Mouse (Mus musculus) liver, adult 2 months (tissue): ENCODE data around the gene Anxa5. TPM values are rescaled to one million over a fixed set of nuclear protein-coding genes. Genes with fewer than 3 reads are reported as not detected.

Experiments used
- DNase-seq: peaks from one replicate; pipeline ENCODE4 v3.0.0-alpha.2; 2011; ENCODE audit warnings: low read depth, low spot score; ENCODE audit errors: extremely low read depth
- H3K27ac ChIP-seq: fragments of 200-500 bp; replicated peaks from 2 replicates; pipeline ENCODE4 v1.5.1; 2012; ENCODE audit warnings: low read depth, mild to moderate bottlenecking, control low read depth, inconsistent platforms, low read length; ENCODE audit not compliant: insufficient read depth
- H3K27me3 ChIP-seq: fragments of 200-500 bp; 2 replicates; pipeline ENCODE4 v1.6.1; 2012; ENCODE audit warnings: mild to moderate bottlenecking, moderate library complexity, low read length, inconsistent platforms; ENCODE audit not compliant: control insufficient read depth, insufficient read depth
- H3K36me3 ChIP-seq: fragments of 200-500 bp; 2 replicates; pipeline ENCODE4 v1.6.1; 2012; ENCODE audit warnings: low read length, inconsistent platforms; ENCODE audit not compliant: control insufficient read depth, insufficient read depth
- H3K4me1 ChIP-seq: fragments of 200-500 bp; 2 replicates; pipeline ENCODE4 v1.6.1; 2011; ENCODE audit warnings: low read length; ENCODE audit not compliant: control insufficient read depth, insufficient read depth
- H3K4me3 ChIP-seq: fragments of 200-500 bp; 2 replicates; pipeline ENCODE4 v1.5.1; 2011; ENCODE audit warnings: low read depth, mild to moderate bottlenecking, control low read depth, low read length, moderate library complexity; ENCODE audit not compliant: insufficient read depth
- H3K79me2 ChIP-seq: fragments of 200-500 bp; 2 replicates; pipeline ENCODE4 v1.6.1; 2012; ENCODE audit warnings: inconsistent platforms, mild to moderate bottlenecking, low read length, moderate library complexity; ENCODE audit not compliant: control insufficient read depth, insufficient read depth
- H3K9ac ChIP-seq: fragments of 200-500 bp; 2 replicates; pipeline ENCODE4 v1.6.1; 2012; ENCODE audit warnings: low read depth, mild to moderate bottlenecking, control low read depth, inconsistent platforms, low read length
- CTCF ChIP-seq: fragments of 200-500 bp; IDR thresholded peaks from 2 replicates; pipeline ENCODE4 v1.5.1; 2011; ENCODE audit warnings: low read depth, low read length, control low read depth
- POLR2A ChIP-seq: fragments of 200-500 bp; IDR thresholded peaks from 2 replicates; pipeline ENCODE4 v1.6.1; 2011; ENCODE audit warnings: low read length, control low read depth; ENCODE audit not compliant: insufficient read depth; ENCODE audit errors: extremely low read depth
- WGBS: fragments of 180-500 bp; shearing (Covaris S2); methylation state at CpG from one replicate; pipeline ENCODE4 v1.1.7; 2018; 5-methylcytosine and 5-hydroxymethylcytosine counted together
- polyA plus RNA-seq: library from polyadenylated mRNA; depleted of rRNA; stranded (reverse); fragments of >200 nt; gene quantifications from 2 replicates; pipeline ENCODE4 v1.2.3, GENCODE M21; 2012; rRNA removed
- total RNA-seq: library from RNA; depleted of rRNA; stranded (reverse); fragments of >200 nt; gene quantifications from 2 replicates; pipeline ENCODE4 v1.2.3, GENCODE M21; 2014; rRNA removed

Gene Anxa5
- total and polyA plus RNA-seq, 2 experiments: 77.4 to 152 TPM

- H3K27ac ChIP-seq: no peak overlapping the region
- H3K27me3 ChIP-seq: no peaks in the 10 kb centered on the region
- 72% methylated on average over 5 of the region's 5 CpGs for WGBS
- no peaks in the 10 kb centered on the region for H3K79me2 ChIP-seq
- peak; percentile 1 for DNase-seq
- H3K9ac ChIP-seq: no peak overlapping the region
- H3K4me3 ChIP-seq: no peak overlapping the region
- 0 out of 2 replicates have a peak, but pooled peaks cover 2% of the 10 kb centered on the region for H3K4me1 ChIP-seq
- H3K36me3 ChIP-seq: no peaks in the 10 kb centered on the region
- TF ChIP-seq POLR2A: no peak
- no peak for TF ChIP-seq CTCF
Observed at GRCm38 (mm10) chr3:36406967-36407366, 68.7 kb downstream of the Anxa5 start.

DNA sequence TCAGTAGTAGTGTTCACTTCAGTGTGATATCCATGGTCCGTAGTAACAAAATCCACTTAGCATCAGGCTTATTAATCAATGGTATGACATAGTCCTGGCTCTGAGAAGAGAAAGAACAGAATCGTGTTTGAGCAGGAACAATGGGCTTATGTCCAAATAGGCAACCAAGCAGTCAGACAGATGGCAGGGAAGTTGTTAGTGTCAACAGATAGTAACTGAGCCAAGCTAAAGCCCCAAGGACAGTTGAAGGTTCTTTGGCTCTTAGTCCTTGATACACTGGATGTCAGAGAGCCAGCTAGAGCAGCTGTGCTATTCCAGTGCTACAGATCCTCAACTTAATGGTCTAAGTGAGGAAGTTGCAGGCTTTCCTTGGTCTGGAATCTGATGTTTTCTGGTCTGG, 69.4 kb downstream of the Anxa5 start:
- DNase-seq: peak; percentile 82

GRCm38 (mm10) chr3:36401900-36402299, 73.8 kb downstream of the Anxa5 start:
- Histone ChIP-seq H3K79me2 (no peaks in the 10 kb centered on the region), H3K4me1 (0 out of 2 replicates have a peak, but pooled peaks cover 2% of the 10 kb centered on the region), H3K9ac (no peak overlapping the region), H3K36me3 (no peaks in the 10 kb centered on the region), H3K4me3 (no peak overlapping the region), H3K27me3 (no peaks in the 10 kb centered on the region), H3K27ac (no peak overlapping the region)
- no peak for TF ChIP-seq POLR2A
- no peak for TF ChIP-seq CTCF
- WGBS: 43% methylated on average over 2 of the region's 2 CpGs
- no peak for DNase-seq

More for the DNA sequence above, 69.4 kb downstream of the Anxa5 start:
- H3K27me3 ChIP-seq: no peaks in the 10 kb centered on the region
- H3K27ac ChIP-seq: no peak overlapping the region
- 0 out of 2 replicates have a peak, but pooled peaks cover 2% of the 10 kb centered on the region for H3K4me1 ChIP-seq
- no peak overlapping the region for H3K4me3 ChIP-seq
- no peaks in the 10 kb centered on the region for H3K36me3 ChIP-seq
- H3K9ac ChIP-seq: no peak overlapping the region
- 13% methylated on average over 2 of the region's 2 CpGs for WGBS
- H3K79me2 ChIP-seq: no peaks in the 10 kb centered on the region
- TF ChIP-seq POLR2A (no peak), CTCF (no peak)

DNA sequence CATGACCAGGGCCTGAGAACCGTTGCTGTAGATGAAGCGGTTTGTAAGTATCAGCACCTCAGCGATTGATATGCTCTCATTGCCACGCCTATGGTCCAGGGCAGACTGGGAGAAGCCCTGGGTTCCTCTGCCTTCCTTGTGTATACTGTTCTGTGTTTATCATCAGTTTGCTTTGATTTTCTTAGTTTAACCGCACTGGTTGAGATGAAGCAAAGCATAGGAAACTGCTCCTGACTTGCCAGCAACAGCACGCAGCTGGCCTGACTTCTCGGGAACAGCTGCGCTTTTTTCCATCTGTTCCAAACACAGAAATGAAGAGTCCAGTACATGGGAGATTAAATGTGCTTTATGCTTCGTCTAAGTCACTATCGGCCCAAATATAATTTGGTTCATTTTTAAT, 75.0 kb downstream of the Anxa5 start:
- no peak overlapping the region for H3K4me3 ChIP-seq
- no peaks in the 10 kb centered on the region for H3K79me2 ChIP-seq
- no peaks in the 10 kb centered on the region for H3K27me3 ChIP-seq
- no peak overlapping the region for H3K9ac ChIP-seq
- H3K4me1 ChIP-seq: no peaks in the 10 kb centered on the region
- 87% methylated on average over 10 of the region's 10 CpGs for WGBS
- H3K27ac ChIP-seq: no peak overlapping the region
- TF ChIP-seq CTCF: no peak
- TF ChIP-seq POLR2A: no peak
- no peak for DNase-seq
- no peaks in the 10 kb centered on the region for H3K36me3 ChIP-seq

Other genes starting within 250 kb of the Anxa5 start
- gene 1810062G17Rik, start within 50 bp of the Anxa5 start, total RNA-seq: 1.4 and 1.7 TPM in 2 replicates
- 0.87 and 0.91 TPM in 2 replicates for gene 1810062G17Rik, start within 50 bp of the Anxa5 start, polyA plus RNA-seq
- not detected in 2 replicates for gene Gm11549, start 45.9 kb upstream of the Anxa5 start, total RNA-seq
- not detected in 2 replicates for gene Gm11549, start 45.9 kb upstream of the Anxa5 start, polyA plus RNA-seq
- gene Exosc9, start 76.7 kb upstream of the Anxa5 start, total RNA-seq: 13.4 and 15.6 TPM in 2 replicates
- 4.8 and 6.3 TPM in 2 replicates for gene Exosc9, start 76.7 kb upstream of the Anxa5 start, polyA plus RNA-seq
- gene Ccna2, start 96.3 kb upstream of the Anxa5 start, total RNA-seq: 0.74 and 3.8 TPM in 2 replicates
- gene Ccna2, start 96.3 kb upstream of the Anxa5 start, polyA plus RNA-seq: 0.50 and 0.67 TPM in 2 replicates
- 4.2 and 6.1 TPM in 2 replicates for gene Bbs7, start 137.6 kb upstream of the Anxa5 start, total RNA-seq
- 0.65 and 1.8 TPM in 2 replicates for gene Bbs7, start 137.6 kb upstream of the Anxa5 start, polyA plus RNA-seq
- gene Trpc3, start 214.3 kb upstream of the Anxa5 start, total RNA-seq: 0.46 and 0.87 TPM in 2 replicates
- gene Trpc3, start 214.3 kb upstream of the Anxa5 start, polyA plus RNA-seq: 0.21 and 0.27 TPM in 2 replicates